Mouse (Mus musculus) gastrocnemius, postnatal 4 days (tissue): ENCODE data around the gene Mea1. TPM values are rescaled to one million over a fixed set of nuclear protein-coding genes. Genes with fewer than 3 reads are reported as not detected.

Experiments
- total RNA-seq, 2 experiments: library from RNA; stranded (reverse); gene quantifications; 2 replicates each; pipeline ENCODE4 v1.2.3; 2021

Gene Mea1
- total RNA-seq, 2 experiments from 2014 or later: 72.3 to 75.8 TPM

Other genes with a start within 250 kb of the Mea1 start
- gene Crip3, start 249.9 kb upstream of the Mea1 start, total RNA-seq: 1 to 10 TPM; 3.7 to 4.8 TPM
- under 1 TPM in 1 of 2 experiments, not detected in 1; 0.21 TPM for gene Slc22a7, start 240.3 kb upstream of the Mea1 start, total RNA-seq
- gene Ttbk1, start 191.1 kb upstream of the Mea1 start, total RNA-seq: 1 to 10 TPM in 1 of 2 experiments, under 1 TPM in 1; 0.60 to 1.2 TPM
- gene Dnph1, start 182.1 kb upstream of the Mea1 start, total RNA-seq: 1 to 10 TPM; 3.6 to 5.2 TPM
- 10 to 100 TPM; 13.5 to 15.0 TPM for gene Cul9, start 132.4 kb upstream of the Mea1 start, total RNA-seq
- 10 to 100 TPM; 81.5 to 84.4 TPM for gene Srf, start 122.6 kb upstream of the Mea1 start, total RNA-seq
- gene Ptk7, start 49.3 kb upstream of the Mea1 start, total RNA-seq: 10 to 100 TPM; 46.2 to 50.0 TPM
- gene Klc4, start 32.8 kb upstream of the Mea1 start, total RNA-seq: 10 to 100 TPM; 21.6 to 24.1 TPM
- gene Mrpl2, start 32.6 kb upstream of the Mea1 start, total RNA-seq: 100 to 1,000 TPM; 104 to 107 TPM
- 100 to 1,000 TPM; 100 to 101 TPM for gene Cul7, start 28.5 kb upstream of the Mea1 start, total RNA-seq
- gene Rrp36, start 4.4 kb upstream of the Mea1 start, total RNA-seq: 10 to 100 TPM; 17.9 to 21.6 TPM
- gene Klhdc3, start 2.1 kb downstream of the Mea1 start, total RNA-seq: 100 to 1,000 TPM; 191 to 192 TPM
- gene Ppp2r5d, start 26.3 kb downstream of the Mea1 start, total RNA-seq: 10 to 100 TPM; 55.4 to 58.1 TPM
- gene Pex6, start 32.7 kb downstream of the Mea1 start, total RNA-seq: 10 to 100 TPM; 17.6 to 19.6 TPM
- under 1 TPM; 0.44 to 0.52 TPM for gene Gnmt, start 50.4 kb downstream of the Mea1 start, total RNA-seq
- 10 to 100 TPM; 26.4 to 27.8 TPM for gene Cnpy3, start 73.4 kb downstream of the Mea1 start, total RNA-seq
- gene Ptcra, start 84.9 kb downstream of the Mea1 start, total RNA-seq: not detected
- gene 2310039H08Rik, start 93.8 kb downstream of the Mea1 start, total RNA-seq: 10 to 100 TPM; 34.7 to 43.2 TPM
- gene Rpl7l1, start 103.9 kb downstream of the Mea1 start, total RNA-seq: 10 to 100 TPM; 71.1 to 76.2 TPM
- 10 to 100 TPM; 17.0 to 17.6 TPM for gene Bicral, start 179.7 kb downstream of the Mea1 start, total RNA-seq
- gene Tbcc, start 211.9 kb downstream of the Mea1 start, total RNA-seq: 10 to 100 TPM; 24.7 to 27.0 TPM
- not detected for gene Prph2, start 231.7 kb downstream of the Mea1 start, total RNA-seq